Mouse (Mus musculus): Measurements from ENCODE around the gene Mlh3.

DNA sequence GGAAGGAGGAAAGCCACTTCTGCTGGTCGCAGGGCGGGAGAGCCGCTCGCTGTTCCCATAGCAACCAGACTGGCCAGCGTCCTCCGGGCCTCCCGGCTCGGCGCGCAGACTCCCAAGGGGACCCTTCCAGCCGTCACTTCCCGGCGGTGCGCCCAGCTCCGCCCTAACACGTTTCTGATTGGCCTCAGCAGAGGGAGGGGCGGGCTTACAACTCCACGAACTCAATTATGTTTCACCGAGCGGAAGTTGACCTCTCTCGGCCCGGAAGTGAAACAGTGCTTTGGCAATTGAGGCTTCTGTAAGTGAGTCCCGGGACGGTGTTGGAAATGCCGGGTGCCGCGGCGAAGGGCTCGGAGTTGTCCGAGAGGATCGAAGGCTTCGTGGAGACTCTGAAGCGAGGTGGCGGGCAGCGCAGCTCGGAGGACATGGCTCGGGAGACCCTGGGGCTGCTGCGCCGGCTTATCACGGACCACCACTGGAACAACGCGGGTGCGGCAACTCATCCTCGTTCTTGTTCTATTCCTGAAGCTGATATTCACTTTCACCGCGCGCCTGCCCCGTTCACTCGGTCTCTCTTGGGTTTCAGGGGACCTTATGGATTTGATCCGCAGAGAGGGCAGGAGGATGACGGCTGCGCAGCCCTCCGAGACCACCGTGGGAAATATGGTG, 51.0 kb downstream of the Mlh3 start, which contains the start of gene Eif2b2:
- TF ChIP-seq CTCF (IDR thresholded peaks at IDR 0.05; ENCODE audit: extremely low read depth, insufficient read length, insufficient replicate concordance, low read depth, low read length) (no peak), POLR2A (IDR thresholded peaks at IDR 0.05; ENCODE audit: low read depth, low read length) (no peak; the same call in 1 of the 2 replicates)

All from small intestine, adult 2 months (tissue).